Mouse (Mus musculus): Measurements from ENCODE around the gene Pgap2.
A peak's percentile ranks its signal among the peaks of the same experiment; 100 is the strongest.
"Not testable (repeated sequence)": the region's sequence is repeated elsewhere in the genome, so short reads cannot be mapped to it uniquely, and the experiment has no call there.

Gene Pgap2

GRCm38 (mm10) chr7:102242371-102242770 lies 32.4 kb downstream of the Pgap2 start:
- DNase-seq (ENCODE audit: low spot score): no peak

- no peak for DNase-seq (ENCODE audit: low spot score)
These were observed 32.9 kb downstream of the Pgap2 start for GRCm38 (mm10) chr7:102242917-102243316.

- no peak for DNase-seq (ENCODE audit: low spot score)
These were observed 33.9 kb downstream of the Pgap2 start for GRCm38 (mm10) chr7:102243870-102244269.

GRCm38 (mm10) chr7:102244782-102245535 lies 35.0 kb downstream of the Pgap2 start:
- DNase-seq (ENCODE audit: low spot score): no peak

GRCm38 (mm10) chr7:102245775-102246174 lies 35.8 kb downstream of the Pgap2 start:
- DNase-seq (ENCODE audit: low spot score): no peak

- DNase-seq (ENCODE audit: low spot score): no peak
These were observed 36.3 kb downstream of the Pgap2 start for GRCm38 (mm10) chr7:102246265-102246664.

GRCm38 (mm10) chr7:102246956-102247797 lies 37.2 kb downstream of the Pgap2 start:
- DNase-seq (ENCODE audit: low spot score): no peak

GRCm38 (mm10) chr7:102248691-102249404 lies 38.8 kb downstream of the Pgap2 start:
- DNase-seq (ENCODE audit: low spot score): no peak

GRCm38 (mm10) chr7:102249531-102249895 lies 39.5 kb downstream of the Pgap2 start:
- no peak for DNase-seq (ENCODE audit: low spot score)

GRCm38 (mm10) chr7:102249896-102250630 lies 40.1 kb downstream of the Pgap2 start:
- peak; percentile 80 for DNase-seq (ENCODE audit: low spot score)

- DNase-seq (ENCODE audit: low spot score): peak; percentile 91
These were observed 40.7 kb downstream of the Pgap2 start for GRCm38 (mm10) chr7:102250631-102251214.

- DNase-seq (ENCODE audit: low spot score): no peak
These were observed 43.6 kb downstream of the Pgap2 start for GRCm38 (mm10) chr7:102253631-102254030.

- DNase-seq (ENCODE audit: low spot score): no peak
These were observed 45.9 kb downstream of the Pgap2 start, which contains the start of gene Rhog for GRCm38 (mm10) chr7:102255954-102256353. Rhog (minus strand) TSS chr7:102256054.

- no peak for DNase-seq (ENCODE audit: low spot score)
These were observed 46.6 kb downstream of the Pgap2 start for GRCm38 (mm10) chr7:102256636-102257035.

- DNase-seq (ENCODE audit: low spot score): peak; percentile 71
These were observed 48.2 kb downstream of the Pgap2 start for GRCm38 (mm10) chr7:102258189-102258588.

GRCm38 (mm10) chr7:102258753-102259152 lies 48.7 kb downstream of the Pgap2 start:
- DNase-seq (ENCODE audit: low spot score): no peak

- no peak for DNase-seq (ENCODE audit: low spot score)
These were observed 49.9 kb downstream of the Pgap2 start for GRCm38 (mm10) chr7:102259716-102260479.

- DNase-seq (ENCODE audit: low spot score): no peak
These were observed 50.5 kb downstream of the Pgap2 start for GRCm38 (mm10) chr7:102260518-102260917.

GRCm38 (mm10) chr7:102263020-102263419 lies 53.0 kb downstream of the Pgap2 start:
- DNase-seq (ENCODE audit: low spot score): no peak

- not testable (repeated sequence) for DNase-seq (ENCODE audit: low spot score)
These were observed 56.0 kb downstream of the Pgap2 start for GRCm38 (mm10) chr7:102266021-102266400.

Data from ovary, postnatal 36 days (tissue).